Mouse (Mus musculus) brain, embryonic 18.5 days (tissue): ENCODE measurements around the gene Rapgef4.

Source experiments
- DNase-seq: peaks from one replicate; pipeline ENCODE4 v3.0.0-alpha.2; 2012; ENCODE audit warnings: low read depth, low spot score

Rapgef4 gene

DNA sequence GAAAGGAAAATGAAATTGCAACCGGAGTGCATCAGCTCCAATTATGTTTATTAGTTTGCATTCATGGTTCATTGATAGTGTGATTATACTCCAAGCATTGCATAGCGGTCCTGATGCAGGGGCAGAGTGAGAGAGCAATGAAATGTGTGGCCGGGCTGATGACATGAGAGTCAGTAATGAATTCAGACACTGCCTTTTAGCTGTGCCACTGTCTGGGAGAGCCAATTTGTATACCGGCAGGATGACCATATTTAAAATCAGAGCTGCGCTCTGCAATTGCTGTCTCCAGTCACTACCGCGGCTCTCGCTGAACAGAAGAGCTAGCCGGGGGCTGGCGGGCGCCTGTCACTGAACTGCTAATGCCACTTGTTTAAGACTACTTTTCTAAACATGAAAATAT, 197.5 kb downstream of the Rapgef4 start:
- no peak for DNase-seq

DNA sequence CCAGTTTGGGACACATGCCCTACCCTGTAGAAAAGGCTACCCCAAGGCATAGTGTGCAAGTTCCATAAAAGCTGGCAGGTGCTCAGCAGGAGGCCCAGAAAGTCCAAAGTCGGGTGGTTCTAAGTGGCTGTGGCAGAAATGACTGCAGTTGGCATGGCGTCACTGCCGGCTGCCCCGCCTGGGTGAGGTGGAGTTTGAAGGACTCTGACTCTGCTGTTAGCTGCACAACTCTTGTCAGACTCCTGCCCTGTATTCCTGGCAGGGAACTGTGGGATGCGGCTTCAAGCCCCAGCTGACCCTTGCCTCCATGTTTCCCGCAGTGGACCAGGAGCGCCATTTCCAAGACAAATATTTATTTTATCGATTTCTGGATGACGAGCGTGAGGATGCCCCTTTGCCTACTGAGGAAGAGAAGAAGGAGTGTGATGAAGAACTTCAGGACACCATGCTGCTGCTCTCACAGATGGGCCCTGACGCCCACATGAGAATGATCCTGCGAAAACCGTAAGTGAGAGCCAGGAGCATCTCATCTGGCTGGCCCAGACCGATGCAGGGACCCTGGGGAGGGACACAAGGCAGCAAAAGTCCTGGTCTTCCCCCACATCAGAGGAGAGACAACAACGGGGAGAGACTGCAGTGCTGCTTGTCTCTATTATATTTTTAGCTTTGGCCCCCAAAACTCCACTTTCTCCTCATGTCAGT, 198.7 kb downstream of the Rapgef4 start:
- DNase-seq, result no peak

GRCm38 (mm10) chr2:72181443-72181842, 200.4 kb downstream of the Rapgef4 start:
- DNase-seq, result no peak

DNA sequence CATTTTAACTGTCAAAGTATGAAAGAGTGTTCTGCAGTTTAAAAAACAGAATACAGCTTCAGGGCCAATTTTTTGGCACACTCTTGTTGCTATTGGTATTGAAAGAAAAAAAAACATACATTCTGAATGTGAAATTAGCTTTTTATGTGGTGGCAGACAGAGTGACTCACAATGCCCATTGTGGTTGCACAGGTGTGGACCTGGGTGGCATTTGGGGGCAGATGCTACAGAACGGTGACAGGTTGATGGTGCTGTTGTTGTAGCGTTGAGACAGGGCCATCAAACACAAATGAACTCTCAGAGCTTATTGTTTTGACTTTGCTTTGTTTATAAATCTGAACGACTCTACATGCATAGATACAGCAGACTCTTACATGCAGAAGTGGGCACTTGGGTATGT, 202.7 kb downstream of the Rapgef4 start:
- no peak for DNase-seq

DNA sequence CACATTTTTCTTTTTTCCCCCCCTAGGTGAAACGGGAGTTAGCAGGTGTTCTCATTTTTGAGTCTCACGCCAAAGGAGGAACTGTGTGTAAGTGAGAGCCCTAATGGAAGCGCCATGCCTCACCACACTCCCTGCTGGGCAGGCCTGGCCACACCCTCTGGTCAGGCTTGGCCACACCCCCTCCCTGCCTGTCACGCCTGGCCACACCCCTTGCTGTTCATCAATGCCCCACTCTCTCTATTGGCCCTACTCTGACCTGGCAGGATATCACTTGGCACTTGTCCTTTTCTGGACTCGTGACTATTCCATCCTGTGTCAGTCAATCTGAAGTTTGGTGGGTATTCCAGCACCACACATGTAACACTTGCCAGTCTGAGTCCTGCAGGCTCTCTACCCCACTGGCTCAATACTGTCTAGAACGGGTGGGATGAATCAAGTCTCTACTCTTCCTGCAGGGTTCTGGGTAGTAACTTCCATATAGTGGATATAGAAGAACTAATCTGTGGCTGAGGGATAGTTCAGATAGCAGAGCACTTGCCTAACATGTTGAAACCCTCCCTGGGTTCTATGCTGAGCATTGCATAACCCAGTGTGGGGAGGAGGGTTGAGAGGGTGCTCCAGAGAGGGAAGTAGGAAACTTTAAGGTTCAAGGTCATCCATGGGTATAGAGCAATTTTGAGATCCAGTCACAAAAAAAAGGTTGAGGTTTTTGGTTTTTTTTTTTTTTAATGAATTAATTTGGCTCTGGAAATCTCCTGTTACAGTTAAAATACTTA, 215.3 kb downstream of the Rapgef4 start:
- DNase-seq, result no peak

DNA sequence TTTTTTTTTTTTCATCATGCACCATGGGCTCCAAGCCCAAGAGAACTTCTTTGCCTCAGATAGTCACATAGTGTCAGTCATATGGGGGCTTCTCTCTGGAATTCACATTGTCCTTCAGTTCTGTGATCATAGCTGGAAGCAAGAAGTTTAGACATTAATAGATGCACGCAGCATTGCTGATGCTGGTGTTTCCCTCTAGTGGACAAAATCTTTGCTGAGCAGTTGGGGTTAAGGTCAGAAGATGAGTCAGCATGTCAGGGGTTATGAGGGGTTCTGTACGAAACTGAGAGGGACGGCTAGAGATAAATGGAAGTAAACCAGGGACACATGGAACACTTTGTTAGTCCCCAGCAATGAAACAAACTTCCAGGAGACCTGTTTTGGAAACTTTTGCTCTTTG, 216.0 kb downstream of the Rapgef4 start:
- no peak for DNase-seq

DNA sequence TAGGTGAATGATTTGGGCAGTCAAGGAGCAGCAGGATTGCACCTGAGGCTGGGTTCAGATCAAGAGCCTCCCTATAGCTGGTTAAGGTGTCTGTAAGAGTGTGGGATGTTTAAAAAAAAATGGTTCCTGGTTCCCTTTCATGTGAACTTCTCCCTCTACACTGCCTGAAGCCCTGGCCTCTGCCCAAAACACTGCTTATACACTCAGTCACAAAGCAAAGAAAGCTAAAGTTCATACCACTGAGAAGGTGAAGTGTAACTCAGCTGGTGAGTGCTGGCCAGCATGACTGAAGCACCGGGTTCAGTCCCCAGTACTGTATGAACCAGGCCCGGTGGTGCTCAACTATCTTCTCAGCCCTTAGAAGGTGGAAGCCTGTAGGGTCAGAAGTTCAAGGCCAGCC, 218.4 kb downstream of the Rapgef4 start:
- DNase-seq, result no peak

GRCm38 (mm10) chr2:72201506-72201905, 220.5 kb downstream of the Rapgef4 start:
- DNase-seq, result no peak

GRCm38 (mm10) chr2:72202252-72202651, 221.2 kb downstream of the Rapgef4 start:
- no peak for DNase-seq

GRCm38 (mm10) chr2:72203609-72204008, 222.6 kb downstream of the Rapgef4 start:
- peak; percentile 26 for DNase-seq

DNA sequence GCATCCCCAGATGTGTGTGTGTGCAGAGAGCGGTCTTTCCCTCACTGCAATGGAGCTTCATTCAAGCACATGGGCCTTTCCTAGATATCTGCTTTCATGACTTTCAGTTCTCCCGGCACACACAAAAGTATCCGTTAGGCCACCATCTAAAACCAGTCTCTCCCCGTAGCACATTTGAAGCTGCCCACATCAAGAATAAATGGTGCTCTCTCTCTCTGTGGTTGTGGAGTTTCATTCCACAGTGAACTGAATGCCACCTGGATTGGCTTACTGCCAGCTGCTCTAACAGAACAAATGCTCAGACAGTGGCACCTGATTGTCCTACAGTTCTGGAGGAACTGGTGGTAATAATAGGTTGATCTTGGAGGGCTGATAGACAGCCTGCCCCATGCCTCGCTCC, 224.8 kb downstream of the Rapgef4 start:
- no peak for DNase-seq

GRCm38 (mm10) chr2:72206530-72207248, 225.6 kb downstream of the Rapgef4 start:
- no peak for DNase-seq

GRCm38 (mm10) chr2:72217336-72217735, 236.3 kb downstream of the Rapgef4 start:
- no peak for DNase-seq

DNA sequence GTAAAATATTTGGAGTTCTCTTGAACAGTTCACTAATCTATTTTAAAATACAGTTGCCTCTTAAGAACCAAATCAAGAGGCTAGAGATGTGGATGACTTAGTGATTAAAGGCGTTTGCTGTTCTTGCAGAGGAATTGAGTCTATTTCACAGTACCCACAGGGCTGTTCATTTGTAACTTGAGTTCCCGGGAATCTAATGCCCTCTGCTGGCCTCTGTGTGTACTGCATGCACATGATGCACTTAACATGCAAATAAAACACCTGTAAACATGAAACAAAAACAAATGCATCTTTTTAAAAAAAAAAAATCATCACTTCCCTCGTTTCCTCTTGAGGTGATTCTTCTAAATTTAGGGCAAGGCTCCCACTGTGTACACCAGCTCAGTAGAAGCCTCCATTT, 238.9 kb downstream of the Rapgef4 start:
- no peak for DNase-seq

DNA sequence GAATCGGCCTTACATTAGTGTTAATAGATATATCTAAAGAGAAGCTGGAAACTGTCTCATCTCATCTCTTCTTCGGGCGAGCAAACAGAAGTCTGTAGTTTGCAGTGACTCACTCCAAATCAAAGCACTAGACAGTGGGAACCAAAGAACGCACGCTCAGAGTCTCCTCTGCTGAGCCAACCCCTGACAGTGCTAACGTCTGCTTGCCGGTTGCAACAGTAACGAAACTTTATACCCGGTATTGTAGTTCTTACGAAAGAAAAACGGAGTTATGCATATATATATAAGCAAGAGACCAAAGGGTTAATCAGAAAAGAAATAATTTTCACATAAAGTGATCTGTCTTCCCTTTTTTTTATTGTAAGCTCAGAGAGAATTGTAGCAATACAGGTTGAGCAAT, 240.2 kb downstream of the Rapgef4 start:
- no peak for DNase-seq

- DNase-seq, result no peak
These were observed 240.7 kb downstream of the Rapgef4 start for GRCm38 (mm10) chr2:72221706-72222105.

DNA sequence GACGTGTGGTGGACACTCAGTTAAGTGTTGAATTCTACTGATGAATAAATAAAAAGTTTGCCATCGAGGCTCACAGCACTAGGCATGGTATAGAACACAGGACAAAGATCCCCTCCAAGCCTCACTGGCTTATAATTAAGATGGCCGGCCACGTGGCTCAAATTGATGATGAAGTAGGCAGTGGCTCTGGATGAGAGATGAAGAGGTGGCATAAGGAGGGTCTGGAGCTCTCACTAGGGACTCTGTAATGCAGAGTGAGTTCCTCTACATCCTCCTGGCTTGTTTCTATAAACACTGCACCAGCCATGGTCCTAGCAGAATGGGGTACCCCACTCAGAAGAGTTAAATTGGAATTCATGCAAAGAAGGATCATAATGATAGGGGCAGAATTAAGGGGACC, 241.2 kb downstream of the Rapgef4 start:
- no peak for DNase-seq

- DNase-seq, result no peak
These were observed 241.9 kb downstream of the Rapgef4 start for GRCm38 (mm10) chr2:72222736-72223455.

DNA sequence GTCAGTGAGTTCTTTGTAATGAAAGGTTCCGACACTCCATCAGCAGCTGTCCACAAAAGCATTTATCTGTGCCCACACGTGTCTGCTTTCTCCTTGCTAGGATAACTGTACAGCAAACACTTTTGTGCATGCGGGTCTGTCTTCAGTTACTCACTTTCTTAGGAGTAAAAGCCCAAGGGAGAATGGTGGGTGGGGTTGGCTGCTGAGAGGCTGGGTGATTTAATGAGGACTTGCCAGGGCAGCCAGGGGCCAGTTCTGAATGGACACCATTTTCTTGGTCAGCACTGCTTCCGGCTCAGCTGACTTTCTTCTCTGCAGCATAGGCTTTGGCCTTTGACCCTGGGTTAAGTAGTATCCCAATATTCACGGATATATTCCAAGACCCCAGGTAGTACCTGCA, 242.4 kb downstream of the Rapgef4 start:
- no peak for DNase-seq

DNA sequence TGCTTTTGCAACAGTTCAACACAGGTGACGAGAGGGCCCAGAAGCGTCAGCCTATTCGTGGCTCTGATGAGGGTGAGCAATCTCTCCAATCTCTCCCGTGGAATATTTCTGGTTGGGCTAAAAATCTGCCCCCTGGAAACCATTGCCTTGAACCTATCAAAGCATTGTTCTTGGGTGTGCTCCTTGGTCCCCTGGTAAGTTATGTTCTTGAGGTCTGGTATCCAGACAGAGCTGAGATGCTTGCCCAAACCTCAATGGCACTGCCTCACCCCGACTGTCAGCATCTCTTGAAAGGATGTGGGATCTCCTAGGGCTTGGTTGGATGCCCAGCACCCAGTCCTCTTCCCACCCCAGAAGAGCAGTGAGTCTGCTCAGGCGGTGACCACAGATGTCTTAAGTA, 245.0 kb downstream of the Rapgef4 start:
- no peak for DNase-seq

GRCm38 (mm10) chr2:72227416-72227815, 246.4 kb downstream of the Rapgef4 start:
- DNase-seq, result no peak

DNA sequence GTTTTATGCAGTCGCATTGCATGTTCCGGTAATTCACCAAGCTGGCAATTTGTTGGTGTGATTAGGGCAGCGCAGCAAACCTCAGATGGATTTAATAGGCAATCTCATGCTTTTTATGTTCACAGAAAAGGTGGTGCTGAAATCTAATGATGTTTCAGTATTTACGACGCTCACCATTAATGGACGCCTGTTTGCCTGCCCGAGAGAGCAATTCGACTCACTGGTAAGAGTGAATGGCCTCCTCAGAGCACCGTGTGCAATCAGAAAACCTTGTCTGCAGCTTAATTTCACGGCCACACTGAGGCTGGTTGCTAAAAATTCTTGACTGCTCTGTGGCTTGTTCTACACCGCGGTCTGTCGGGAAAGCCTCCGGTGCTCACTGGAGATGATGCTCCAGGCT, 247.8 kb downstream of the Rapgef4 start:
- DNase-seq, result no peak
